Mouse (Mus musculus) lung, embryonic 14.5 days (tissue): ENCODE results near the gene Picalm. TPM values are rescaled to one million over a fixed set of nuclear protein-coding genes. Genes with fewer than 3 reads are reported as not detected.
"Not testable (repeated sequence)": the region's sequence is repeated elsewhere in the genome, so short reads cannot be mapped to it uniquely, and the experiment has no call there.

Source experiments
- ATAC-seq: fragments of 200-750 bp; cut with Nextera tagmentation; 2 replicates; pipeline ENCODE4 v1.8.0; 2017; ENCODE audit warnings: mild to moderate bottlenecking, moderate TSS enrichment, moderate library complexity; ENCODE audit not compliant: insufficient read depth
- DNase-seq: peaks from one replicate; pipeline ENCODE4 v3.0.0-alpha.2; 2015
- H3K27ac ChIP-seq: fragments of 300-500 bp; sonication (generic); 2 replicates; pipeline ENCODE4 v1.5.1; 2014; ENCODE audit warnings: low read depth, mild to moderate bottlenecking, moderate library complexity
- H3K27me3 ChIP-seq: fragments of 300-500 bp; sonication (generic); 2 replicates; pipeline ENCODE4 v1.6.1; 2014; ENCODE audit warnings: low read length, control low read depth; ENCODE audit not compliant: insufficient read depth
- H3K36me3 ChIP-seq: fragments of 300-500 bp; sonication (generic); 2 replicates; pipeline ENCODE4 v1.6.1; 2014; ENCODE audit warnings: control low read depth; ENCODE audit not compliant: insufficient read depth
- H3K4me1 ChIP-seq: fragments of 300-500 bp; sonication (generic); 2 replicates; pipeline ENCODE4 v1.6.1; 2014; ENCODE audit warnings: antibody characterized with exemption, control low read depth; ENCODE audit not compliant: insufficient read depth
- H3K4me2 ChIP-seq: fragments of 300-500 bp; sonication (generic); 2 replicates; pipeline ENCODE4 v1.6.1; 2014; ENCODE audit warnings: mild to moderate bottlenecking
- H3K4me3 ChIP-seq: fragments of 300-500 bp; sonication (generic); 2 replicates; pipeline ENCODE4 v1.5.1; 2014; ENCODE audit warnings: low read depth, low read length
- H3K9ac ChIP-seq: fragments of 300-500 bp; sonication (generic); 2 replicates; pipeline ENCODE4 v1.6.1; 2014
- H3K9me3 ChIP-seq: fragments of 300-500 bp; sonication (generic); 2 replicates; pipeline ENCODE4 v1.6.1; 2016; ENCODE audit warnings: low read depth, low read length, control low read depth
- CTCF ChIP-seq: IDR thresholded peaks from 2 replicates; pipeline ENCODE4 v1.5.1; 2016; ENCODE audit warnings: antibody characterized with exemption, low read depth
- WGBS: fragments of 180-500 bp; shearing (Covaris S2); extraction: QIAGEN DNeasy Blood & Tissue Kit; methylation state at CpG from one replicate; pipeline ENCODE4 v1.1.7; 2014; 5-methylcytosine and 5-hydroxymethylcytosine counted together
- polyA plus RNA-seq: library from polyadenylated mRNA; unstranded; fragments of >200 nt; fragmentation: Nextera tagmentation; extraction: Ambion mirVana; gene quantifications from 2 replicates; pipeline ENCODE4 v1.2.1, GENCODE M21; 2014

Picalm gene
- polyA plus RNA-seq, 1 experiment from 2014 or later, result 53.6 TPM

GRCm38 (mm10) chr7:90164276-90164675 is 34.3 kb downstream of the Picalm start:
- ATAC-seq, result no peak
- DNase-seq, result no peak
- Histone ChIP-seq H3K9ac (no peak overlapping the region), H3K27ac (no peak overlapping the region), H3K4me1 (no peaks in the 10 kb centered on the region), H3K36me3 (peaks cover 55% of the 10 kb centered on the region), H3K27me3 (no peaks in the 10 kb centered on the region), H3K9me3 (no peaks in the 10 kb centered on the region), H3K4me2 (no peak overlapping the region), H3K4me3 (no peak overlapping the region)
- WGBS, result 69% methylated on average over 1 of the region's 1 CpGs
- no peak for TF ChIP-seq CTCF

GRCm38 (mm10) chr7:90165970-90166369 is 36.0 kb downstream of the Picalm start:
- Histone ChIP-seq H3K9ac (no peak overlapping the region), H3K4me1 (no peaks in the 10 kb centered on the region), H3K4me3 (no peak overlapping the region), H3K27me3 (no peaks in the 10 kb centered on the region), H3K9me3 (no peaks in the 10 kb centered on the region), H3K36me3 (peaks cover 53% of the 10 kb centered on the region), H3K4me2 (no peak overlapping the region), H3K27ac (no peak overlapping the region)
- ATAC-seq, result no peak
- WGBS, result 76% methylated on average over 1 of the region's 1 CpGs
- TF ChIP-seq CTCF, result no peak
- no peak for DNase-seq

GRCm38 (mm10) chr7:90167777-90168176 is 37.8 kb downstream of the Picalm start:
- H3K4me1 ChIP-seq, ATAC-seq, H3K9ac ChIP-seq, H3K4me2 ChIP-seq, DNase-seq, H3K9me3 ChIP-seq, H3K4me3 ChIP-seq, H3K27me3 ChIP-seq, H3K27ac ChIP-seq: not testable (repeated sequence)
- H3K36me3 ChIP-seq, result peaks cover 45% of the 10 kb centered on the region
- WGBS, result 79% methylated on average over 10 of the region's 10 CpGs

GRCm38 (mm10) chr7:90173778-90174177 is 43.8 kb downstream of the Picalm start:
- DNase-seq (no peak), ATAC-seq (no peak)
- no peak overlapping the region for H3K9ac ChIP-seq
- H3K27me3 ChIP-seq, result no peaks in the 10 kb centered on the region
- no peak overlapping the region for H3K4me2 ChIP-seq
- H3K4me3 ChIP-seq, result no peak overlapping the region
- H3K36me3 ChIP-seq, result peaks cover 46% of the 10 kb centered on the region
- H3K27ac ChIP-seq, result no peak overlapping the region
- H3K9me3 ChIP-seq, result no peaks in the 10 kb centered on the region
- WGBS, result 98% methylated on average over 1 of the region's 1 CpGs
- no peaks in the 10 kb centered on the region for H3K4me1 ChIP-seq
- TF ChIP-seq CTCF, result no peak

- Histone ChIP-seq H3K36me3 (peaks cover 56% of the 10 kb centered on the region), H3K9me3 (no peaks in the 10 kb centered on the region), H3K27ac (no peak overlapping the region), H3K27me3 (no peaks in the 10 kb centered on the region), H3K4me1 (no peaks in the 10 kb centered on the region), H3K4me2 (no peak overlapping the region), H3K9ac (no peak overlapping the region), H3K4me3 (no peak overlapping the region)
- WGBS, result 72% methylated on average over 2 of the region's 2 CpGs
- ATAC-seq (no peak), DNase-seq (no peak)
- no peak for TF ChIP-seq CTCF
These were observed 45.6 kb downstream of the Picalm start for GRCm38 (mm10) chr7:90175576-90175975.

GRCm38 (mm10) chr7:90180635-90181034 is 50.6 kb downstream of the Picalm start:
- no peak overlapping the region for H3K4me3 ChIP-seq
- H3K27ac ChIP-seq, result no peak overlapping the region
- ATAC-seq, result no peak
- peaks cover 51% of the 10 kb centered on the region for H3K36me3 ChIP-seq
- no peaks in the 10 kb centered on the region for H3K27me3 ChIP-seq
- no peak overlapping the region for H3K4me2 ChIP-seq
- TF ChIP-seq CTCF, result no peak
- WGBS, result 95% methylated on average over 1 of the region's 1 CpGs
- DNase-seq, result no peak
- no peak overlapping the region for H3K9ac ChIP-seq
- H3K9me3 ChIP-seq, result no peaks in the 10 kb centered on the region
- no peaks in the 10 kb centered on the region for H3K4me1 ChIP-seq

GRCm38 (mm10) chr7:90200251-90200650 is 70.2 kb downstream of the Picalm start:
- Histone ChIP-seq H3K27ac (no peak overlapping the region), H3K27me3 (no peaks in the 10 kb centered on the region), H3K9ac (no peak overlapping the region), H3K9me3 (no peaks in the 10 kb centered on the region), H3K4me1 (no peaks in the 10 kb centered on the region), H3K4me3 (no peak overlapping the region), H3K4me2 (no peak overlapping the region), H3K36me3 (peaks cover 57% of the 10 kb centered on the region)
- ATAC-seq (no peak), DNase-seq (no peak)
- no peak for TF ChIP-seq CTCF
- WGBS, result 91% methylated on average over 5 of the region's 5 CpGs

GRCm38 (mm10) chr7:90201877-90202465 is 72.0 kb downstream of the Picalm start:
- DNase-seq, result no peak
- Histone ChIP-seq H3K9ac (no peak overlapping the region), H3K4me1 (no peaks in the 10 kb centered on the region), H3K27me3 (no peaks in the 10 kb centered on the region), H3K9me3 (no peaks in the 10 kb centered on the region), H3K4me2 (no peak overlapping the region), H3K4me3 (no peak overlapping the region), H3K27ac (no peak overlapping the region), H3K36me3 (peaks cover 54% of the 10 kb centered on the region)
- 84% methylated on average over 2 of the region's 2 CpGs for WGBS
- no peak for TF ChIP-seq CTCF
- no peak for ATAC-seq
